Mouse (Mus musculus) kidney, adult 11 months (tissue): ENCODE data around the gene Yme1l1.
A peak's percentile ranks its signal among the peaks of the same experiment; 100 is the strongest.

ENCODE experiments used
- DNase-seq: peaks from one replicate; pipeline ENCODE4 v3.0.0; 2022

Gene Yme1l1

DNA sequence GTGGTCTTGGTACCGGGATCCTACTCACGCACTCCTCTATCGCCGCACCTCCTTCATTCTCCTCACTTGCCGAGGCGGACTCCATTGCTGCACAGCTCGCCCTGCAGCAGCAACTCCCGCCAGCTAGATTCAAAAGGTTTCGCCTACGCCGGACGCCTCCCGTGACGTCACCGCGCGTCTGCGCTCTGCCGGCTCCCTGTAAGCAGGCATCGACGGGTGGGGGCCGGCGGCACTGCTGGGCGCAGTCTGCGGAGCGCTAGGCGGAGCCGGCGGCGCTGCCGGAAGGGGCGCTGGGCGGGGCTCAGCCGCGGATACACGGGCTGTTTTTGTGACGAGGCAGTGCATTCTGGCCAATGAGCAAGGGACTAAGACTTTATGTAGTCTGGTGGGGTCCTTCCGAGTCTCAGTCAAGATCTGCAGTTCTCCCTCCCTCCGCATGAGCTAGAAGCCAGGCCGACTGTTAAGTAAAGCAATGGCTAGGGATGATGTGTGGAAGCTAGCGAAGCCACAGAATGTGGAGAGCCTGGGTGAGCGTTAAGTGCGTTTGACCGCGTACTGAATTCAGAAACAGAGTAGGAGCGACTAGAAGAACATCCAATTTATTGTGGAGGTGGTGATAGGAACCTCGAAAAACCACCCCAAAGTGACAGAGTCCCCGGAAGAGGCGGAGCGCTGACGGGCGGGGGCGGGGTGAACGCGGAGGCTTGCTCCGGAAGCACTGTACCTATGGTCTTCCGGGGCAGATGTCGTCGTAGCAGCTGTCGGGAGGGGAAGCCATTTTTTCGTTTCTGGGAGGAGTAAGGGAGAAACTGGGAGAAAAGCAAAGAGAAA is at the start of gene Yme1l1, which contains the start of gene Mastl:
Gene Yme1l1 (plus strand): TSS at position 593 of the 831 bp plus-strand sequence.
Gene Mastl (minus strand): TSS at position 248 of the 831 bp plus-strand sequence.
- peak; percentile 98 for DNase-seq

GRCm38 (mm10) chr2:23119573-23119972 is 36.6 kb upstream of the Yme1l1 start:
- no peak for DNase-seq

DNA sequence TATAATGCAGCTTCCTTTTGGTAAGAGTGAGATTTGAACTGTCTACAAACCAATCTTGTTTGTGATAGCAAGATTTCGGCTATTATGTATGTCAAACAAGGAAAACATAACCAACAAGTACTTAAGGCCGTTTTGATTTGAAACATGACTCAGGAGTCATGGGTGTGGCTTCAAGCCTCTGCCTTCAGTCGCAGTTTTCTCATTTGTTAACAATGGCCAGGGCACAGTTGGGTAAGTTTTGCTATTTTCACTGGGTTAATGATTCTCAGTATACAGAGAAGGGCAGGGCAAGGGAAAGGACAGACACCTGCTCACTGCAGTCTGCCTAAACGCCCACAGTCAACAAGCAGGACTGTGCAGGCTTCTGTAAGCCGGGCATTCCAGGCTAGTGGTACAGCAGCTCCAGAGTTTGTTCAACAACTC is 959 bp upstream of the Yme1l1 start:
- no peak for DNase-seq

DNA sequence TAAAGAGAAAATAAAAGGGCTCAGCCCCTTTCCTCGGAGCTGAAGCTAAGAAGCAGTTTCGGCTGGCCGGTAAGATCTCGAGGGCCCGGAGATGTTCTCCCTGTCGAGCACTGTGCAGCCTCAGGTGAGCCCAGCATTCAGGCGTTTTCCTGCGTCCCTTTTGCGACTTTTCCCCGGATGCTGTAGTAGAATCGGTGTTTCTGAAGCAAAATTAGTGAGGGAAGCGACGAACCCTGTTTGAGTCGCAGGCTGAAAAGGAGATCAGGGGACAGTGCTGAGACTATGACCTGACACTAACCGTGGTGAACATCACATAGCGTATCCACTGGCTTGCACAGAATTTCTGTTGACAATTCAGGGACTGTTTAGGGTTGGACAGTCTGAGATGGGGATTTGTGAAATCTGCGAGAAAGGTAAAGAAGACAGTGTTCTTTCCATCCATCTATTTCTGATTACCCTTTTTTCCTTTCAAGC is 476 bp downstream of the Yme1l1 start:
- no peak for DNase-seq

- no peak for DNase-seq
These were observed 16.1 kb downstream of the Yme1l1 start for GRCm38 (mm10) chr2:23172305-23172704.

DNA sequence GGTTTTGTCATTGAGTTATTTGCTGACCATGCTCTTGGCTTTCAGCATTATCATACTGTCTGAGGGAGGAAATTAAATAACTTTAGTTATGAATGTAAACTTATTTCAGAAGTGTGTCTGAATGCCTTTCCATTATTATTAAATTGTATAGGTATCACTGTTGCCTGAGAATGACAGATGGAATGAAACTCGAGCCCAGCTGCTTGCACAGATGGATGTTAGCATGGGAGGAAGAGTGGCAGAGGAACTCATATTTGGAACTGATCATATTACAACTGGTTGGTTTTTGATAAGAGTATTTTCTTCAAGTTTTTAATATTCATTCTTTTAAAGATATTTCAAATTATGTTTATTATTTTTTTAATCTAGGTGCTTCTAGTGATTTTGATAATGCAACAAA is 38.2 kb downstream of the Yme1l1 start:
- DNase-seq = no peak

GRCm38 (mm10) chr2:23201034-23201433 is 44.9 kb downstream of the Yme1l1 start:
- DNase-seq = no peak

DNA sequence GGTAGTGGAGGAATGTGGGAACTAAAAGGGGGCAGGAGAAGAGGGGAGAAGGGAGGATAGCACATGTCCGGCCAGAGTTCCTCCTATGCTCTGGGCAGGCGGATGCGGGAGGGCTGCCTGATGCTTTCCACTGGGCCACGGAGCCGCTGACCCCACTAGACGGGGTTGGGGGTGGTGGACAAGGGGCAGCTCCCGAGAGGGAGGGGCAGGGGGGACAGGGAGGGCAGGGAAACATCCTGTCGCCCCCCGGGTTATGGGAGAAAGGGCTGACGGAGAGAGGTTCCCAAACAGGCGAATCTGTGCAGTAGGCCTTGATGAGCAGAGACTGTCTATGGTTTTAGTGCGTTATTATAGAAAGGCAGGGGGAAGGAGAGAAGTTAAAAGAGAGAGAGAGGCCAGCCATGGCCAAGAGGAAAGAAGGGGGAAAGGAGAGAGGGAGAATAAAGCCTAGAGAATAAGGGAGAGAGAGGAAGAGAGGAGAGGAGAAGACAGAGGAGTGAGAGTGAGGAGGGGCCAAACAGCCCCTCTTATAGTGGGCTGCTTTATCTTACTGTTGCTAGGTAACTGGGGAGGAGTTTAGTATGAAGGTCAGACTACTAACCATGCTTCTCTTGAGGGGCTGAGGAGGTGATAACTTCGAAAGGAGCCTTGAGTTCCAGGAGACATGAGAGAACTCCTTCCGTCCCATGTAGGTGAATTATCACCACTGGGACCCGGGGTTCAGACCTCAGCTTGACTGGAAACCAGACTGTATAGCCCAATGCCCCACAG is 46.9 kb downstream of the Yme1l1 start:
- DNase-seq = no peak

DNA sequence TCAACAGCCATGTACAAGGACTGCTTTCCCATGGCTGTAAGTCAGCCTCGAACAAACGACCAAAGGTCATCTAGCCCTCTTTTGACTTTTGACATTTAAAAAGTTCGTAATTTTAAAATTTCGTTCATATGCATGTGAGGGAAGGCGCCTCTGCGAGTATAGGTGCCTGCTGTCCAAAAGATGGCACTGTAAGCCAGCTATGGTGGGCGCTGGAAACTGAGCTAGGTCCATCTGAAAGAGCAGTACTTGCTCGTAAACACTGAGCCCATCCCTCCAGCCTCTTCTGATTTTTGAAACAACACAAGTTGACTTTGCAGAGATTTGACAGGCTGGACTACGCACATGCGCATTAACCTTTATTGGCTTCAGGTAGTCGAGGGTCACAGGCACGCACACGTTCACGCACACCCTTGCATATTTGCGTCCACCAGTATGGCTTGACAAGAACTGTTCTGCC is 50.9 kb downstream of the Yme1l1 start, which contains the start of gene 4931423N10Rik:
Gene 4931423N10Rik (plus strand): TSS at position 407 of the 457 bp plus-strand sequence.
- DNase-seq = no peak

DNA sequence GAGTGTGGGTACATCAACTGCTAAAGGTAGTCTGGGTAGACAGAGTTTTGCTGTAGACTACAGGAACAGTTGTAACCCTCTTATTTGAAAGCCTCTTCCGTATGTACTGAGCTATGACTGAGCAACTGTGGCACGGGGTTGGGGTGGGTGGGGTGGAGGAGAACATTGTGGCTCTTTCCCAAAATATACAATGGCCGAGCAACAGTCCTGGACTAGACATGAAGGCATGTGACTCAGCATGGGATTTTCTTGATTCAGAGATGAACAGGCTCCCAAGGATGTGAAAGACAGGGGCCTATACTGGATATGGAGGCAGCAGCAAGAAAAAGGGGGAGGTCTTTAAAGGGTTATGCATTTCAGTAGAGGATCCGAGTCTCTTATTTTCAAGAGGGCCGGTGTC is 57.5 kb downstream of the Yme1l1 start:
- no peak for DNase-seq

GRCm38 (mm10) chr2:23225199-23225598 is 69.0 kb downstream of the Yme1l1 start:
- no peak for DNase-seq

GRCm38 (mm10) chr2:23228463-23228862 is 72.3 kb downstream of the Yme1l1 start:
- no peak for DNase-seq

DNA sequence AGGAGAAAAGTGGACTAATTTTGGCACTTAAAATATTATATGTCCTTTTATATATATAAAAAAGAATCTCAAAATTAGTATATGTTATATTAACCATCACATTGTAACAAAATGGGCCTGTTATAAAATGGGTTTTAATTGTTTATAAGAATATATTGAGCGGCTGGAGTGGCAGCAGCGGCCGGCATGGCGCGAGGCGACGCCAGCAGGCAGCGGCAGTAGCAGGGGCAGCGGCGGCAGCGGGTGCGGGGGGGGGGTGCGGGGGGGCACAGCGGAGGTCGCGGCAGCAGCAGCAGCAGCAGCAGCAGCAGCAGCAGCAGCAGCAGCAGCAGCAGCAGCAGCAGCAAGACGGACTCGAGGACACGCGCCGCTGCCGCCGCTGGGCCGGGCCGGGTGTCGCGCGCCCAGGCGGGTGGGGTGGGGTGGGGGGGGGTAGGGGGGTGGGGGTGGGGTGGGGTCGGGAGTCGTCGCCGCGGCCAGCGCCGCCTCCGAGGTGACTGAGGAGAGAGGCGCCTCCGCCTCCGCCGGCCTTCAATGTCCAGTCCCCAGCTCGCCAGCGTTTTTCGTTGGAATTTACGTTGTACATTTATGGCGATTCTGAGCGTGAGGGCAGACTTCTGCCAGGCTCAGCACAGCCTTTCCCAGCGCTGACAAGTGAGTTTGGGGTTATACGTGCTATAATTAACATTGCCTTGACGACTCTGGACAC is 78.0 kb downstream of the Yme1l1 start:
- DNase-seq = no peak
